9 mouse cellular contexts compared by ENCODE assay signal in genomic region chr5:30231891-30232270, GRCm38 (mm10). TPM values are rescaled to one million over a fixed set of nuclear protein-coding genes. Genes with fewer than 3 reads are reported as not detected.
DNase-seq lines count a peak whose midpoint lies in the region; ATAC-seq and TF ChIP-seq lines count a peak whose summit lies in the region.
"Had no signal": no experiment of that assay in that cellular context is flagged by ENCODE, and none has a peak within 500 bp of the region (broad histone marks: within the 10 kb centered on the region; RNA-seq: fewer than 3 reads in every experiment).

No protein-coding gene starts in this region.

- no peaks in the 10 kb centered on the region for H3K27me3 ChIP-seq in cerebellum, adult 2 months (ENCODE audit: control insufficient read depth, insufficient read depth, low read length)
- H3K27me3 ChIP-seq in spleen, adult 2 months (ENCODE audit: control insufficient read depth, insufficient read depth, low read length) = no peaks in the 10 kb centered on the region
- H3K27me3 ChIP-seq in limb, embryonic 15.5 days = no peaks in the 10 kb centered on the region
- H3K27me3 ChIP-seq in stomach, embryonic 16.5 days (ENCODE audit: control insufficient read depth, insufficient read depth, low read length) = no peaks in the 10 kb centered on the region

- no peak for TF ChIP-seq CTCF in cerebellum, adult 2 months (IDR thresholded peaks at IDR 0.05; ENCODE audit: borderline replicate concordance, insufficient read depth, low read depth, low read length)
- no peak for TF ChIP-seq CTCF in spleen, adult 2 months (IDR thresholded peaks at IDR 0.05; ENCODE audit: extremely low read depth, insufficient read depth, insufficient read length, insufficient replicate concordance)

- 23% methylated on average over 16 of the region's 16 CpGs for WGBS in cerebellum, adult 2 months
- WGBS in spleen, adult 2 months = 35% methylated on average over 16 of the region's 16 CpGs
- 29% methylated on average over 16 of the region's 16 CpGs for WGBS in limb, embryonic 15.5 days
- 40% methylated on average over 16 of the region's 16 CpGs for WGBS in stomach, embryonic 16.5 days

- H3K27ac ChIP-seq in cerebellum, adult 2 months (ENCODE audit: insufficient read depth, low read length) = peak overlapping the region; percentile 49
- H3K27ac ChIP-seq in spleen, adult 2 months (ENCODE audit: insufficient read depth, low read length) = no peak overlapping the region
- peak overlapping the region; percentile 74 for H3K27ac ChIP-seq in limb, embryonic 15.5 days
- H3K27ac ChIP-seq in stomach, embryonic 16.5 days (ENCODE audit: low read length) = peak overlapping the region; percentile 80

- H3K4me1 ChIP-seq in cerebellum, adult 2 months (ENCODE audit: control insufficient read depth, insufficient read depth, low read length) = peaks cover 2% of the 10 kb centered on the region; the same call in 1 of the 2 replicates
- no peaks in the 10 kb centered on the region; the same call in 1 of the 2 replicates for H3K4me1 ChIP-seq in spleen, adult 2 months (ENCODE audit: control insufficient read depth, insufficient read depth, insufficient read length)
- H3K4me1 ChIP-seq in limb, embryonic 15.5 days = peaks cover 25% of the 10 kb centered on the region; the same call in 1 of the 2 replicates
- peaks cover 13% of the 10 kb centered on the region for H3K4me1 ChIP-seq in stomach, embryonic 16.5 days (ENCODE audit: control insufficient read depth, insufficient read depth, low read length)

- H3K36me3 ChIP-seq in spleen, adult 2 months (ENCODE audit: control insufficient read depth, insufficient read depth, low read length) = no peaks in the 10 kb centered on the region
- H3K36me3 ChIP-seq in limb, embryonic 15.5 days = peaks cover 7% of the 10 kb centered on the region
- no peaks in the 10 kb centered on the region for H3K36me3 ChIP-seq in stomach, embryonic 16.5 days (ENCODE audit: control insufficient read depth, insufficient read depth, low read length)

- H3K9me3 ChIP-seq in limb, embryonic 15.5 days = no peaks in the 10 kb centered on the region
- 0 out of 2 replicates have a peak, but pooled peaks cover 3% of the 10 kb centered on the region for H3K9me3 ChIP-seq in stomach, embryonic 16.5 days (replicated peaks; ENCODE audit: control insufficient read depth, low read length)

- peak overlapping the region; percentile 73 for H3K4me2 ChIP-seq in limb, embryonic 15.5 days
- H3K4me2 ChIP-seq in stomach, embryonic 16.5 days (ENCODE audit: low read depth, low read length) = peak overlapping the region; percentile 77

- H3K9ac ChIP-seq in limb, embryonic 15.5 days = peak overlapping the region; percentile 45
- H3K9ac ChIP-seq in stomach, embryonic 16.5 days (ENCODE audit: low read length) = peak overlapping the region; percentile 74

- no peak for DNase-seq in cerebellum, adult 2 months
- DNase-seq in cerebellum, postnatal 4 days (ENCODE audit: low spot score in 2 of 2) = no peak
- no peak for DNase-seq in spleen, adult 2 months (ENCODE audit: low read depth in 1 of 2, low spot score in 2 of 2)
- DNase-seq in spleen, postnatal 10 days (ENCODE audit: low spot score in 2 of 2) = no peak
- DNase-seq in cerebellum, adult 9-10 months = no peak

- H3K4me3 ChIP-seq in cerebellum, adult 2 months (replicated peaks; ENCODE audit: insufficient read depth, low read depth, low read length) = peak overlapping the region; percentile 78
- H3K4me3 ChIP-seq in spleen, adult 2 months (ENCODE audit: extremely low read depth, insufficient read depth, insufficient read length) = peak overlapping the region; percentile 69
- peak overlapping the region; percentile 88 for H3K4me3 ChIP-seq in limb, embryonic 15.5 days
- H3K4me3 ChIP-seq in stomach, embryonic 16.5 days (replicated peaks; ENCODE audit: low read length) = peak overlapping the region; percentile 85

- ATAC-seq in limb, embryonic 15.5 days (ENCODE audit: insufficient number of reproducible peaks, low FRiP score, low TSS enrichment, low read depth) = no peak
- ATAC-seq in stomach, embryonic 16.5 days (ENCODE audit: insufficient read depth, low FRiP score) = no peak
- no peak for ATAC-seq in megakaryocyte progenitor cell, adult 5-6 weeks (replicated peaks; ENCODE audit: poor library complexity)

- TF ChIP-seq POLR2A in cerebellum, adult 2 months (IDR thresholded peaks at IDR 0.05; ENCODE audit: borderline replicate concordance, insufficient read depth, low read length) = no peak
- TF ChIP-seq POLR2A in spleen, adult 2 months (IDR thresholded peaks at IDR 0.05; ENCODE audit: low read depth, low read length) = no peak

RNA-seq across cellular contexts. Expression of gene Selenoi, which starts 0.5 kb away (rescaled TPM):
- 33.9 and 38.0 TPM in 2 replicates for polyA plus RNA-seq in cerebellum, adult 2 months (2012; rRNA removed)
- 14.3 and 16.1 TPM in 2 replicates for polyA plus RNA-seq in spleen, adult 2 months (2012; rRNA removed)
- 20.8 and 23.1 TPM in 2 replicates for polyA plus RNA-seq in limb, embryonic 15.5 days (2015; fragmentation: Nextera tagmentation; extraction: Ambion mirVana)
- 21.4 and 26.7 TPM in 2 replicates for polyA plus RNA-seq in stomach, embryonic 16.5 days (2015; fragmentation: Nextera tagmentation; extraction: Ambion mirVana)
- 36.0 and 38.8 TPM in 2 replicates for total RNA-seq in megakaryocyte progenitor cell, adult 5-6 weeks (2015)
- 47.5 and 67.4 TPM in 2 replicates for total RNA-seq in megakaryocyte progenitor cell, adult 5-6 weeks (2017)

RNA-seq across cellular contexts. Expression of gene Adgrf3, which starts 26.4 kb away (rescaled TPM):
- polyA plus RNA-seq in cerebellum, adult 2 months (2012; rRNA removed) = not detected in 2 replicates
- 0.08 and 0.09 TPM in 2 replicates for polyA plus RNA-seq in spleen, adult 2 months (2012; rRNA removed)
- 0.08 TPM in 1 of 2 replicates, not detected in the other for polyA plus RNA-seq in limb, embryonic 15.5 days (2015; fragmentation: Nextera tagmentation; extraction: Ambion mirVana)
- 0.37 and 0.41 TPM in 2 replicates for polyA plus RNA-seq in stomach, embryonic 16.5 days (2015; fragmentation: Nextera tagmentation; extraction: Ambion mirVana)
- 0.27 TPM in 1 of 2 replicates, not detected in the other for total RNA-seq in megakaryocyte progenitor cell, adult 5-6 weeks (2015)
- not detected in 2 replicates for total RNA-seq in megakaryocyte progenitor cell, adult 5-6 weeks (2017)
- total RNA-seq: layer of hippocampus, adult 8-10 months had no signal

RNA-seq across cellular contexts. Expression of gene Drc1, which starts 49.3 kb away (rescaled TPM):
- 2.4 and 2.5 TPM in 2 replicates for polyA plus RNA-seq in cerebellum, adult 2 months (2012; rRNA removed)
- 0.14 and 0.20 TPM in 2 replicates for polyA plus RNA-seq in spleen, adult 2 months (2012; rRNA removed)
- polyA plus RNA-seq in limb, embryonic 15.5 days (2015; fragmentation: Nextera tagmentation; extraction: Ambion mirVana) = 0.22 and 0.46 TPM in 2 replicates
- 0.59 and 1.4 TPM in 2 replicates for polyA plus RNA-seq in stomach, embryonic 16.5 days (2015; fragmentation: Nextera tagmentation; extraction: Ambion mirVana)
- total RNA-seq in megakaryocyte progenitor cell, adult 5-6 weeks (2015) = 0.32 TPM in 1 of 2 replicates, not detected in the other
- not detected in 2 replicates for total RNA-seq in megakaryocyte progenitor cell, adult 5-6 weeks (2017)
